Mouse (Mus musculus) erythroid progenitor cell, adult 5-6 weeks (primary cell): ENCODE results near the gene Col15a1. TPM values are rescaled to one million over a fixed set of nuclear protein-coding genes. Genes with fewer than 3 reads are reported as not detected.

Experiments used
- ATAC-seq: replicated peaks from 2 replicates; pipeline ENCODE4 v1.8.0; 2016; ENCODE audit warnings: moderate number of reproducible peaks, mild to moderate bottlenecking, moderate TSS enrichment, inconsistent platforms; ENCODE audit not compliant: poor library complexity, low FRiP score, severe bottlenecking
- total RNA-seq, 2 experiments: library from RNA; stranded (forward) in 1 of 2; stranded (reverse) in 1 of 2; fragments of 150-400 nt in 1 of 2; fragments of 186-747, 209-891 nt in 1 of 2; gene quantifications; 2 replicates each; pipeline versions ENCODE4 v1.2.3 to v1.2.4; 2015 to 2017; ENCODE audit warnings: low replicate concordance in 2 of 2

Gene Col15a1
- total RNA-seq, 2 experiments from 2014 or later: not detected

GRCm38 (mm10) chr4:47227756-47228155, 19.8 kb downstream of the Col15a1 start:
- ATAC-seq: no peak

GRCm38 (mm10) chr4:47228945-47229344, 21.0 kb downstream of the Col15a1 start:
- ATAC-seq: no peak

- ATAC-seq: no peak
These were observed 22.5 kb downstream of the Col15a1 start for GRCm38 (mm10) chr4:47230498-47230897.

GRCm38 (mm10) chr4:47231322-47231721, 23.4 kb downstream of the Col15a1 start:
- ATAC-seq: no peak

- no peak for ATAC-seq
These were observed 25.4 kb downstream of the Col15a1 start for GRCm38 (mm10) chr4:47233192-47233835.

- peak; percentile 63 for ATAC-seq
These were observed 26.8 kb downstream of the Col15a1 start for GRCm38 (mm10) chr4:47234667-47235267.

- ATAC-seq: no peak
These were observed 27.4 kb downstream of the Col15a1 start for GRCm38 (mm10) chr4:47235312-47235711.

GRCm38 (mm10) chr4:47236104-47236503, 28.1 kb downstream of the Col15a1 start:
- ATAC-seq: no peak

- no peak for ATAC-seq
These were observed 29.3 kb downstream of the Col15a1 start for GRCm38 (mm10) chr4:47237220-47237619.

GRCm38 (mm10) chr4:47239114-47239513, 31.2 kb downstream of the Col15a1 start:
- no peak for ATAC-seq

- no peak for ATAC-seq
These were observed 32.9 kb downstream of the Col15a1 start for GRCm38 (mm10) chr4:47240901-47241300.

GRCm38 (mm10) chr4:47242127-47242526, 34.2 kb downstream of the Col15a1 start:
- no peak for ATAC-seq

GRCm38 (mm10) chr4:47244651-47245050, 36.7 kb downstream of the Col15a1 start:
- ATAC-seq: no peak

- no peak for ATAC-seq
These were observed 37.7 kb downstream of the Col15a1 start for GRCm38 (mm10) chr4:47245621-47246020.

GRCm38 (mm10) chr4:47246811-47247210, 38.9 kb downstream of the Col15a1 start:
- ATAC-seq: no peak; the same call in 1 of the 2 replicates

- ATAC-seq: no peak
These were observed 39.6 kb downstream of the Col15a1 start for GRCm38 (mm10) chr4:47247574-47247973.

- no peak for ATAC-seq
These were observed 41.2 kb downstream of the Col15a1 start for GRCm38 (mm10) chr4:47249193-47249592.

GRCm38 (mm10) chr4:47251069-47251468, 43.1 kb downstream of the Col15a1 start:
- no peak; the same call in 1 of the 2 replicates for ATAC-seq

GRCm38 (mm10) chr4:47251693-47252435, 43.9 kb downstream of the Col15a1 start:
- no peak for ATAC-seq

- no peak for ATAC-seq
These were observed 44.7 kb downstream of the Col15a1 start for GRCm38 (mm10) chr4:47252627-47253026.

GRCm38 (mm10) chr4:47255641-47256040, 47.7 kb downstream of the Col15a1 start:
- peak; percentile 71; the same call in 1 of the 2 replicates for ATAC-seq
